Mouse (Mus musculus): ENCODE data around the gene Noc3l. TPM values are rescaled to one million over a fixed set of nuclear protein-coding genes. Genes with fewer than 3 reads are reported as not detected.
A peak's percentile ranks its signal among the peaks of the same experiment; 100 is the strongest.

Gene Noc3l
- polyA plus RNA-seq (2012; rRNA removed): 2.1 and 2.6 TPM in 2 replicates

DNA sequence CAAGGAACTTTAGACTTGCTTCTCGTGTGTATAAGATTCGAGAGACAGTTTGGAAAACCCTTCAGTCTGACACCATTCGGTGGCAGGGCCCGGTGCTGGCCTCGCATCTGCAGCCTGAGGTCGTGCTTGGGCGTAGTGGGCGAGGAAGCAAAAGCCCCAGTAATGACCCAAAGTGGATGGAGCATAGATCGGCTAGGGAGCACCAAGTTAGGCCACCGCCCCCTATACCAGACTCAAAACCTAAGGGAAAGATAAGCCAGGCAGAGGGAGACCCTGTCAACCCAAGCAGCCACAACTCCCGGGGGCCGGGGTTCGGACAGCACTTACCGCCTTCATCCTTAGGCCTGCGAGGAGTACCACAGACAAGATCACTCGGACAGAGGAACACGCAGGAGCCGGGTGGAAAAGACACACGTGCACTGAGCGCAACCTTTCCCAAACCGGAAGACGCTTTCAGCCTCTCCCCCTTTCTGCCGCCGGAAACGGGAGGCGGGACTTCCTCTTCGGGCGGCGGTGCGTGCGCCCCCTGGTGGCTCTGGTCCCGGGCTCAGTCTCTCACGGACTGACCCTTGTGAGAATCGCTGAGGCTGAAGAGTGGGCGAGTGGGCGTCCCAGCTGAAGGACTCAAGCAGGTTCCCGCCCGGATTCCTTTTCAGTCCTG is at the start of gene Noc3l:
TSS of gene Noc3l (minus strand) at position 472 of the 661 bp plus-strand sequence.
- H3K4me1 ChIP-seq (ENCODE audit: control insufficient read depth, insufficient read depth, insufficient read length): peaks cover 2% of the 10 kb centered on the region; the same call in 1 of the 2 replicates
- no peaks in the 10 kb centered on the region; the same call in 1 of the 2 replicates for H3K27me3 ChIP-seq (ENCODE audit: control insufficient read depth, insufficient read depth, low read length)
- WGBS: under 1% methylated on average over 38 of the region's 38 CpGs
- peaks cover 5% of the 10 kb centered on the region for H3K36me3 ChIP-seq (ENCODE audit: control insufficient read depth, insufficient read depth, low read length)
- DNase-seq (ENCODE audit: low read depth in 1 of 2, low spot score in 2 of 2): peak; percentile 69 to 91
- peak within 1 kb of the TSS; percentile 89 for H3K4me3 ChIP-seq (ENCODE audit: extremely low read depth, insufficient read depth, insufficient read length)
- TF ChIP-seq CTCF (IDR thresholded peaks at IDR 0.05; ENCODE audit: extremely low read depth, insufficient read depth, insufficient read length, insufficient replicate concordance) (peak; percentile 98), POLR2A (IDR thresholded peaks at IDR 0.05; ENCODE audit: low read depth, low read length) (no peak)
- no peak within 1 kb of the TSS for H3K27ac ChIP-seq (ENCODE audit: insufficient read depth, low read length)

GRCm38 (mm10) chr19:38862523-38862922 is 43.5 kb upstream of the Noc3l start:
- Histone ChIP-seq H3K36me3 (ENCODE audit: control insufficient read depth, insufficient read depth, low read length) (no peaks in the 10 kb centered on the region), H3K4me3 (ENCODE audit: extremely low read depth, insufficient read depth, insufficient read length) (no peak overlapping the region), H3K4me1 (ENCODE audit: control insufficient read depth, insufficient read depth, insufficient read length) (no peaks in the 10 kb centered on the region), H3K27ac (ENCODE audit: insufficient read depth, low read length) (no peak overlapping the region), H3K27me3 (ENCODE audit: control insufficient read depth, insufficient read depth, low read length) (no peaks in the 10 kb centered on the region)
- TF ChIP-seq CTCF (IDR thresholded peaks at IDR 0.05; ENCODE audit: extremely low read depth, insufficient read depth, insufficient read length, insufficient replicate concordance) (no peak), POLR2A (IDR thresholded peaks at IDR 0.05; ENCODE audit: low read depth, low read length) (no peak)
- 91% methylated on average over 6 of the region's 6 CpGs for WGBS
- no peak for DNase-seq (ENCODE audit: low read depth in 1 of 2, low spot score in 2 of 2)

DNA sequence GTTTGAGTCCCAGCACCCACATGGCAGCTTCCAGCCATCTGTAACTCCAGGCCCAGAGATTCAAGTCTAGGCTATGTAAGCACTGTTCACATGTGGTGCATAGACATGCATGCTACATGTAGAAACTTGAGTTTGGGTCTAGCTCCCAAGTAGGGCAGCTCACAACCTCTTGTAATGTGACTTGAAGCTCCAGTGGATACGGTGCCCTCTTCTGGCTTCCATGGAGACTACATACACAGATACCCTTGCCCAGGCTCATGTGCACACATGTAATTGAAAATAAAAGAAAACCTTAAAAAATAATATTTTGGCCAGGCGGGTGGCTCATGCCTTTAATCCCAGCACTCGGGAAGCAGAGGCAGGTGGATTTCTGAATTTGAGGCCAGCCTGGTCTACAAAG is 39.2 kb upstream of the Noc3l start:
- Histone ChIP-seq H3K4me3 (ENCODE audit: extremely low read depth, insufficient read depth, insufficient read length) (no peak overlapping the region), H3K27me3 (ENCODE audit: control insufficient read depth, insufficient read depth, low read length) (no peaks in the 10 kb centered on the region), H3K36me3 (ENCODE audit: control insufficient read depth, insufficient read depth, low read length) (no peaks in the 10 kb centered on the region), H3K27ac (ENCODE audit: insufficient read depth, low read length) (no peak overlapping the region), H3K4me1 (ENCODE audit: control insufficient read depth, insufficient read depth, insufficient read length) (no peaks in the 10 kb centered on the region)
- no peak for DNase-seq (ENCODE audit: low read depth in 1 of 2, low spot score in 2 of 2)
- 93% methylated on average over 3 of the region's 3 CpGs for WGBS
- no peak for TF ChIP-seq CTCF (IDR thresholded peaks at IDR 0.05; ENCODE audit: extremely low read depth, insufficient read depth, insufficient read length, insufficient replicate concordance)
- no peak for TF ChIP-seq POLR2A (IDR thresholded peaks at IDR 0.05; ENCODE audit: low read depth, low read length)

GRCm38 (mm10) chr19:38846373-38846772 is 27.3 kb upstream of the Noc3l start:
- Histone ChIP-seq H3K4me1 (ENCODE audit: control insufficient read depth, insufficient read depth, insufficient read length) (no peaks in the 10 kb centered on the region), H3K4me3 (ENCODE audit: extremely low read depth, insufficient read depth, insufficient read length) (no peak overlapping the region), H3K27ac (ENCODE audit: insufficient read depth, low read length) (no peak overlapping the region), H3K27me3 (ENCODE audit: control insufficient read depth, insufficient read depth, low read length) (no peaks in the 10 kb centered on the region), H3K36me3 (ENCODE audit: control insufficient read depth, insufficient read depth, low read length) (no peaks in the 10 kb centered on the region)
- DNase-seq (ENCODE audit: low read depth in 1 of 2, low spot score in 2 of 2): no peak
- TF ChIP-seq CTCF (IDR thresholded peaks at IDR 0.05; ENCODE audit: extremely low read depth, insufficient read depth, insufficient read length, insufficient replicate concordance): no peak
- no peak for TF ChIP-seq POLR2A (IDR thresholded peaks at IDR 0.05; ENCODE audit: low read depth, low read length)
- WGBS: 77% methylated on average over 2 of the region's 2 CpGs

DNA sequence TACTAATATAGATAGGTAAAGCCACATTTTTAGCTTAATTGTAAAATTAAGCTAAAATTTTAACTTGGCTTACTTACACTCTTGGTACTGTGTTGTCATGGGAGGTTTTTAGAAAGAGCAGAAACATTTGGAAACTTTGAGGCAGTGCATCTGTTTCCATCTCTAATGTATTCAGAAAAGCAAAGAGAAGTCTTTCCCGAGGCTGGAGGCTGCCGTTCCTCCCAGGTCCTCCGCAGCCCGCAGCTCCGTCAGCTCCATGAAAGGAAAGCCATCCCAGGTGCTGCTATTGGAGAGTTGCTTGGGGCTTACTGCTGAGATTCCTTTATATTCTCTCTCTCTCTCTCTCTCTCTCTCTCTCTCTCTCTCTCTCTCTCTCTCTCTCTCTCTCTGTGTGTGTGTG is 25.8 kb upstream of the Noc3l start:
- Histone ChIP-seq H3K4me1 (ENCODE audit: control insufficient read depth, insufficient read depth, insufficient read length) (no peaks in the 10 kb centered on the region), H3K27ac (ENCODE audit: insufficient read depth, low read length) (no peak overlapping the region), H3K27me3 (ENCODE audit: control insufficient read depth, insufficient read depth, low read length) (no peaks in the 10 kb centered on the region), H3K4me3 (ENCODE audit: extremely low read depth, insufficient read depth, insufficient read length) (no peak overlapping the region), H3K36me3 (ENCODE audit: control insufficient read depth, insufficient read depth, low read length) (no peaks in the 10 kb centered on the region)
- 85% methylated on average over 5 of the region's 5 CpGs for WGBS
- DNase-seq (ENCODE audit: low read depth in 1 of 2, low spot score in 2 of 2): no peak
- TF ChIP-seq POLR2A (IDR thresholded peaks at IDR 0.05; ENCODE audit: low read depth, low read length): no peak
- TF ChIP-seq CTCF (IDR thresholded peaks at IDR 0.05; ENCODE audit: extremely low read depth, insufficient read depth, insufficient read length, insufficient replicate concordance): no peak

DNA sequence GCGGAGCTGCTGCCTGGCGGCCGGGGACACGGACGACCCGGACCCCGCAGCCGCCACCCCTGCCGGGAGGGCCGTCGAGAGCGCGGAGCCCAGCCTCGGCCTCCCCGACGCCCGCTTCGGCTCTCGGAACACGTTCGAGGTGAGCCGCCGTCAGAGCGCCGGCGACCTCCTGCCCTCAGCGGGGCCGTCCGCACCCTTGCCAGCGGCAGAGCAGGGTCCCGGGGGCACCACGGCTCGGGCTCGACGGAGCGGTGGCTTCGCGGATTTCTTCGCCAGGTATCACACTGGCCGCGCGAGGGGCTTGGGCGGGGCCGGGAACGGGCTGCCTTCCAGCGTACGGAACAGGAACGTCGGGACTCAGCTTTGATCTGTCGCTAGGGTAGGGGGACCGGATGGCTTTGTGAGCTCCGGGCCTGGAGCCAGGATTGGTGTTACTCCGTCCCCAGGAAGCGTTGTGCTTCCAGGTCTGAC is 18.2 kb upstream of the Noc3l start:
- peak in 1 of 2 experiments; percentile 15 for DNase-seq (ENCODE audit: low read depth in 1 of 2, low spot score in 2 of 2)
- H3K36me3 ChIP-seq (ENCODE audit: control insufficient read depth, insufficient read depth, low read length): no peaks in the 10 kb centered on the region
- WGBS: 3% methylated on average over 52 of the region's 54 CpGs
- H3K4me1 ChIP-seq (ENCODE audit: control insufficient read depth, insufficient read depth, insufficient read length): peaks cover 6% of the 10 kb centered on the region
- peak overlapping the region; percentile 91 for H3K4me3 ChIP-seq (ENCODE audit: extremely low read depth, insufficient read depth, insufficient read length)
- no peak for TF ChIP-seq POLR2A (IDR thresholded peaks at IDR 0.05; ENCODE audit: low read depth, low read length)
- TF ChIP-seq CTCF (IDR thresholded peaks at IDR 0.05; ENCODE audit: extremely low read depth, insufficient read depth, insufficient read length, insufficient replicate concordance): no peak
- peak overlapping the region; percentile 74; the same call in 1 of the 2 replicates for H3K27ac ChIP-seq (ENCODE audit: insufficient read depth, low read length)
- peaks cover 8% of the 10 kb centered on the region for H3K27me3 ChIP-seq (ENCODE audit: control insufficient read depth, insufficient read depth, low read length)

Data from spleen, adult 2 months (tissue).